Mouse (Mus musculus) liver, embryonic 16.5 days (tissue): Measurements from ENCODE around the gene Rab12. TPM values are rescaled to one million over a fixed set of nuclear protein-coding genes. Genes with fewer than 3 reads are reported as not detected.

ENCODE experiments used
- ATAC-seq: fragments of 200-750 bp; cut with Nextera tagmentation; 2 replicates; pipeline ENCODE4 v1.8.0; 2017; ENCODE audit warnings: low read depth, mild to moderate bottlenecking, moderate number of reproducible peaks, moderate library complexity
- H3K27ac ChIP-seq: fragments of 300-500 bp; sonication (generic); 2 replicates; pipeline ENCODE4 v1.5.1; 2014; ENCODE audit warnings: mild to moderate bottlenecking, low read length
- H3K27me3 ChIP-seq: fragments of 300-500 bp; sonication (generic); 2 replicates; pipeline ENCODE4 v1.6.1; 2014; ENCODE audit warnings: low read depth, low read length, mixed read lengths; ENCODE audit not compliant: control insufficient read depth, insufficient read depth
- H3K36me3 ChIP-seq: fragments of 300-500 bp; sonication (generic); 2 replicates; pipeline ENCODE4 v1.6.1; 2014; ENCODE audit warnings: mild to moderate bottlenecking; ENCODE audit not compliant: control insufficient read depth, insufficient read depth
- H3K4me1 ChIP-seq: fragments of 300-500 bp; sonication (generic); 2 replicates; pipeline ENCODE4 v1.6.1; 2014; ENCODE audit warnings: low read depth, low read length, mixed read lengths; ENCODE audit not compliant: control insufficient read depth
- H3K4me2 ChIP-seq: fragments of 300-500 bp; sonication (generic); 2 replicates; pipeline ENCODE4 v1.6.1; 2014; ENCODE audit warnings: low read depth, low read length, mixed read lengths
- H3K4me3 ChIP-seq: fragments of 300-500 bp; sonication (generic); 2 replicates; pipeline ENCODE4 v1.5.1; 2014; ENCODE audit warnings: low read depth, mild to moderate bottlenecking, low read length
- H3K9ac ChIP-seq: fragments of 300-500 bp; sonication (generic); 2 replicates; pipeline ENCODE4 v1.6.1; 2014; ENCODE audit warnings: low read depth, low read length
- H3K9me3 ChIP-seq: fragments of 300-500 bp; sonication (generic); replicated peaks from 2 replicates; pipeline ENCODE4 v1.6.1; 2016; ENCODE audit warnings: low read length; ENCODE audit not compliant: control insufficient read depth
- WGBS: fragments of 180-500 bp; shearing (Covaris S2); extraction: QIAGEN DNeasy Blood & Tissue Kit; methylation state at CpG from one replicate; pipeline ENCODE4 v1.1.7; 2014; ENCODE audit not compliant: insufficient replicate concordance; 5-methylcytosine and 5-hydroxymethylcytosine counted together
- polyA plus RNA-seq: library from polyadenylated mRNA; unstranded; fragments of >200 nt; fragmentation: Nextera tagmentation; extraction: Ambion mirVana; gene quantifications from 2 replicates; pipeline ENCODE4 v1.2.1, GENCODE M21; 2015

The Rab12 gene
- polyA plus RNA-seq, 1 experiment from 2014 or later, result 2.5 TPM

GRCm38 (mm10) chr17:66504964-66505363 is 14.6 kb downstream of the Rab12 start:
- H3K36me3 ChIP-seq, result peaks cover 6% of the 10 kb centered on the region
- no peaks in the 10 kb centered on the region for H3K27me3 ChIP-seq
- no peak overlapping the region for H3K9ac ChIP-seq
- 89% methylated on average over 8 of the region's 8 CpGs for WGBS
- H3K9me3 ChIP-seq, result no peaks in the 10 kb centered on the region
- H3K4me2 ChIP-seq, result no peak overlapping the region
- H3K4me3 ChIP-seq, result no peak overlapping the region
- no peak for ATAC-seq
- no peaks in the 10 kb centered on the region for H3K4me1 ChIP-seq
- H3K27ac ChIP-seq, result no peak overlapping the region

GRCm38 (mm10) chr17:66504248-66504647 is 15.3 kb downstream of the Rab12 start:
- no peak for ATAC-seq
- no peak overlapping the region for H3K9ac ChIP-seq
- no peak overlapping the region for H3K27ac ChIP-seq
- H3K36me3 ChIP-seq, result peaks cover 6% of the 10 kb centered on the region
- no peaks in the 10 kb centered on the region for H3K27me3 ChIP-seq
- H3K4me1 ChIP-seq, result no peaks in the 10 kb centered on the region
- WGBS, result 74% methylated on average over 2 of the region's 2 CpGs
- no peak overlapping the region for H3K4me3 ChIP-seq
- H3K9me3 ChIP-seq, result no peaks in the 10 kb centered on the region
- no peak overlapping the region for H3K4me2 ChIP-seq

GRCm38 (mm10) chr17:66503466-66503865 is 16.1 kb downstream of the Rab12 start:
- Histone ChIP-seq H3K4me1 (no peaks in the 10 kb centered on the region), H3K9me3 (no peaks in the 10 kb centered on the region), H3K27ac (no peak overlapping the region), H3K36me3 (peaks cover 6% of the 10 kb centered on the region), H3K27me3 (no peaks in the 10 kb centered on the region), H3K4me3 (no peak overlapping the region), H3K4me2 (no peak overlapping the region), H3K9ac (no peak overlapping the region)
- 86% methylated on average over 9 of the region's 9 CpGs for WGBS
- ATAC-seq, result no peak

- Histone ChIP-seq H3K36me3 (peaks cover 6% of the 10 kb centered on the region), H3K27ac (no peak overlapping the region), H3K4me1 (no peaks in the 10 kb centered on the region), H3K9ac (no peak overlapping the region), H3K4me3 (no peak overlapping the region), H3K4me2 (no peak overlapping the region), H3K9me3 (no peaks in the 10 kb centered on the region), H3K27me3 (no peaks in the 10 kb centered on the region)
- 82% methylated on average over 6 of the region's 6 CpGs for WGBS
- no peak for ATAC-seq
Measured at GRCm38 (mm10) chr17:66502865-66503264, 16.7 kb downstream of the Rab12 start.

GRCm38 (mm10) chr17:66498598-66498997 is 20.9 kb downstream of the Rab12 start:
- Histone ChIP-seq H3K27me3 (no peaks in the 10 kb centered on the region), H3K4me3 (no peak overlapping the region), H3K27ac (no peak overlapping the region), H3K4me1 (no peaks in the 10 kb centered on the region), H3K4me2 (no peak overlapping the region), H3K36me3 (peaks cover 25% of the 10 kb centered on the region), H3K9ac (no peak overlapping the region), H3K9me3 (no peaks in the 10 kb centered on the region)
- no peak for ATAC-seq
- 86% methylated on average over 14 of the region's 14 CpGs for WGBS

GRCm38 (mm10) chr17:66496589-66496988 is 22.9 kb downstream of the Rab12 start:
- Histone ChIP-seq H3K9ac (no peak overlapping the region), H3K27me3 (no peaks in the 10 kb centered on the region), H3K4me2 (no peak overlapping the region), H3K27ac (no peak overlapping the region), H3K9me3 (no peaks in the 10 kb centered on the region), H3K4me1 (no peaks in the 10 kb centered on the region), H3K4me3 (no peak overlapping the region), H3K36me3 (peaks cover 25% of the 10 kb centered on the region)
- WGBS, result 72% methylated on average over 9 of the region's 9 CpGs
- no peak for ATAC-seq

- H3K9ac ChIP-seq, result no peak overlapping the region
- ATAC-seq, result no peak
- 40% methylated on average over 10 of the region's 10 CpGs for WGBS
- no peak overlapping the region for H3K4me2 ChIP-seq
- peaks cover 13% of the 10 kb centered on the region for H3K36me3 ChIP-seq
- no peaks in the 10 kb centered on the region for H3K27me3 ChIP-seq
- no peaks in the 10 kb centered on the region for H3K4me1 ChIP-seq
- H3K4me3 ChIP-seq, result no peak overlapping the region
- H3K27ac ChIP-seq, result no peak overlapping the region
- no peaks in the 10 kb centered on the region for H3K9me3 ChIP-seq
Measured at GRCm38 (mm10) chr17:66490022-66490601, 29.4 kb downstream of the Rab12 start.

GRCm38 (mm10) chr17:66486576-66486975 is 33.0 kb downstream of the Rab12 start:
- WGBS, result 59% methylated on average over 6 of the region's 6 CpGs
- Histone ChIP-seq H3K4me1 (no peaks in the 10 kb centered on the region), H3K4me3 (no peak overlapping the region), H3K27ac (no peak overlapping the region), H3K4me2 (no peak overlapping the region), H3K27me3 (no peaks in the 10 kb centered on the region), H3K9me3 (no peaks in the 10 kb centered on the region), H3K9ac (no peak overlapping the region), H3K36me3 (no peaks in the 10 kb centered on the region)
- no peak for ATAC-seq

GRCm38 (mm10) chr17:66485742-66486141 is 33.8 kb downstream of the Rab12 start:
- WGBS, result 8% methylated on average over 11 of the region's 11 CpGs
- Histone ChIP-seq H3K4me1 (no peaks in the 10 kb centered on the region), H3K27me3 (peaks cover 3% of the 10 kb centered on the region), H3K9ac (no peak overlapping the region), H3K27ac (no peak overlapping the region), H3K36me3 (no peaks in the 10 kb centered on the region), H3K4me2 (no peak overlapping the region), H3K4me3 (no peak overlapping the region), H3K9me3 (no peaks in the 10 kb centered on the region)
- ATAC-seq, result no peak
